Comparison of ENCODE assay signal across 21 mouse cellular contexts in the genomic region with DNA sequence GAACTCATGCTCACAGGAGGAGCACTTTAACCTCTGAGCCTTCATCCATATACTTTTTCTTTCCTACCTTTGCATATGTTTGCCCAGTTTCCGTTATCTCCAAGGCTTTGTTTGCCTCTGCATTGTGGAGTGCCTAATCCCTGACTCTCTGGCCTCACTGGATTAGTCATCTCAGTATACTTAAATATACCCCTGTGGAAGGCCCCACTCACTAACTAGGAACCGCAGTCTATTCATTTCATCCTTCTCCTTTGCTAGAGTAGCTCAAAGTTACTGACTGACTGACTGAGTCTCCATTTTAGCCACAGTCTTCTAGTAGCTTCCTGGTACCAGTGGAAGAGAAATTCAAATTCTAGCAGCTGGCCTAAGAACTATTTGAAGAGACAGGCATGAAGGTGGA. TPM values are rescaled to one million over a fixed set of nuclear protein-coding genes. Genes with fewer than 3 reads are reported as not detected.
DNase-seq lines count a peak whose midpoint lies in the region; ATAC-seq and TF ChIP-seq lines count a peak whose summit lies in the region.
"Had no signal": no experiment of that assay in that cellular context is flagged by ENCODE, and none has a peak within 500 bp of the region (broad histone marks: within the 10 kb centered on the region; RNA-seq: fewer than 3 reads in every experiment).

No protein-coding gene starts in this region.

- no peak overlapping the region for H3K4me3 ChIP-seq in CH12.LX (replicated peaks in 1 of 3; ENCODE audit: low read depth in 2 of 3, low read length in 2 of 3, poor library complexity in 1 of 3)
- no peak overlapping the region for H3K4me3 ChIP-seq in stomach, embryonic 15.5 days (replicated peaks)
- H3K4me3 ChIP-seq in stomach, postnatal 0 days (ENCODE audit: low read depth, low read length): no peak overlapping the region

- no peak for TF ChIP-seq RAD21 in CH12.LX (IDR thresholded peaks at IDR 0.05; ENCODE audit: low read depth, low read length)

- TF ChIP-seq POLR2A in CH12.LX (IDR thresholded peaks at IDR 0.05; ENCODE audit: low read depth, low read length): no peak

- peak; percentile 51 for TF ChIP-seq EP300 in CH12.LX (IDR thresholded peaks at IDR 0.05; ENCODE audit: low read length)
- TF ChIP-seq EP300 in stomach, postnatal 0 days (optimal IDR thresholded peaks at IDR 0.05): no peak

- no peaks in the 10 kb centered on the region for H3K79me2 ChIP-seq in CH12.LX (replicated peaks; ENCODE audit: control insufficient read depth, extremely low read depth, insufficient read depth, poor library complexity, severe bottlenecking)

- H3K36me3 ChIP-seq in CH12.LX (replicated peaks in 1 of 2; ENCODE audit: control insufficient read depth in 1 of 2, insufficient read depth in 1 of 2, low read length in 1 of 2): no peaks in the 10 kb centered on the region
- no peaks in the 10 kb centered on the region for H3K36me3 ChIP-seq in stomach, embryonic 15.5 days
- no peaks in the 10 kb centered on the region for H3K36me3 ChIP-seq in stomach, postnatal 0 days (ENCODE audit: control insufficient read depth, insufficient read depth, low read length)
- H3K36me3 ChIP-seq: G1E had no signal

- TF ChIP-seq CTCF in CH12.LX (conservative IDR thresholded peaks at IDR 0.05 in 1 of 2, IDR thresholded peaks at IDR 0.05 in 1 of 2; ENCODE audit: low read depth in 2 of 2, low read length in 2 of 2): no peak
- no peak for TF ChIP-seq CTCF in stomach, postnatal 0 days (IDR thresholded peaks at IDR 0.05; ENCODE audit: low read depth)

- dilution Hi-C loops in CH12.LX (cut with MboI; ENCODE audit: extremely low pct_ligation_motif_present, extremely low pct_unique_long_range_greater_than_20kb, low sequenced_read_pairs): no loop called here

- no peaks in the 10 kb centered on the region for H3K9me3 ChIP-seq in CH12.LX (replicated peaks; ENCODE audit: low read length)
- H3K9me3 ChIP-seq in stomach, embryonic 15.5 days: no peaks in the 10 kb centered on the region
- no peaks in the 10 kb centered on the region for H3K9me3 ChIP-seq in stomach, postnatal 0 days (ENCODE audit: control insufficient read depth, low read length)
- H3K9me3 ChIP-seq: G1E had no signal

- no peak overlapping the region for H3K9ac ChIP-seq in CH12.LX (ENCODE audit: insufficient read depth, low read depth)
- no peak overlapping the region for H3K9ac ChIP-seq in stomach, embryonic 15.5 days
- no peak overlapping the region for H3K9ac ChIP-seq in stomach, postnatal 0 days (ENCODE audit: low read length)

- DNase-seq in CH12.LX (ENCODE audit: extremely low read depth): peak; percentile 21
- DNase-seq in stomach, postnatal 0 days (ENCODE audit: low spot score): no peak
- DNase-seq in kidney, adult 9 months: no peak
- no peak for DNase-seq in left cerebral cortex, adult 9 months (ENCODE audit: low spot score in 2 of 2)
- DNase-seq in urinary bladder, postnatal 36 days (ENCODE audit: low spot score in 2 of 2): no peak
- DNase-seq: adrenal gland, adult 2 months; adrenal gland, adult 8-10 months; adrenal gland, postnatal 10 days; adrenal gland, postnatal 14 days; adrenal gland, postnatal 25 days; adrenal gland, postnatal 36 days; B cell, adult 2 months; cerebellum, adult 11 months; cerebellum, adult 11-12 months; cerebellum, adult 18-20 months; cerebellum, adult 2 months had no signal

- H3K4me2 ChIP-seq in CH12.LX (ENCODE audit: insufficient read depth, low read depth, poor library complexity, severe bottlenecking): no peak overlapping the region
- no peak overlapping the region for H3K4me2 ChIP-seq in stomach, embryonic 15.5 days
- H3K4me2 ChIP-seq in stomach, postnatal 0 days (replicated peaks; ENCODE audit: low read depth): no peak overlapping the region

- peak; percentile 31; the same call in 1 of the 2 replicates for ATAC-seq in stomach, embryonic 15.5 days (ENCODE audit: insufficient read depth, low FRiP score, low read depth)
- peak; percentile 38; the same call in 1 of the 2 replicates for ATAC-seq in stomach, postnatal 0 days (ENCODE audit: low FRiP score, low TSS enrichment)
- ATAC-seq: activated CD4-positive, CD25-positive, alpha-beta regulatory T cell, adult 4 months; CD4-positive, CD25-positive, alpha-beta regulatory T cell, adult 4 months; Patski had no signal

- 60% methylated on average over 2 of the region's 2 CpGs for WGBS in stomach, embryonic 15.5 days
- 52% methylated on average over 2 of the region's 2 CpGs for WGBS in stomach, postnatal 0 days

- no peaks in the 10 kb centered on the region for H3K4me1 ChIP-seq in CH12.LX (ENCODE audit: control insufficient read depth in 1 of 2, insufficient read depth in 2 of 2)
- no peaks in the 10 kb centered on the region for H3K4me1 ChIP-seq in stomach, embryonic 15.5 days
- no peaks in the 10 kb centered on the region for H3K4me1 ChIP-seq in stomach, postnatal 0 days (replicated peaks; ENCODE audit: control insufficient read depth, insufficient read depth)

- H3K27me3 ChIP-seq in CH12.LX (replicated peaks): no peaks in the 10 kb centered on the region
- H3K27me3 ChIP-seq in stomach, embryonic 15.5 days (replicated peaks): 0 out of 2 replicates have a peak, but pooled peaks cover 4% of the 10 kb centered on the region
- no peaks in the 10 kb centered on the region for H3K27me3 ChIP-seq in stomach, postnatal 0 days (ENCODE audit: control insufficient read depth, insufficient read depth, low read length)

- H3K27ac ChIP-seq in CH12.LX (ENCODE audit: insufficient read depth, low read depth): no peak overlapping the region
- no peak overlapping the region for H3K27ac ChIP-seq in stomach, embryonic 15.5 days
- no peak overlapping the region for H3K27ac ChIP-seq in stomach, postnatal 0 days (replicated peaks)

- in situ Hi-C loops in CH12.LX (cut with MboI; ENCODE audit: low pct_ligation_motif_present, low pct_unique_long_range_greater_than_20kb, low sequenced_read_pairs): loop anchor here (10.0 kb wide), 1 partner anchor 160 kb away; no protein-coding TSS in a partner anchor

TF ChIP-seq in CH12.LX, 34 proteins besides CTCF, POLR2A, EP300 and RAD21:
- TF ChIP-seq JUND (conservative IDR thresholded peaks at IDR 0.05; ENCODE audit: low read depth, low read length) (peak; percentile 51; the same call in 1 of the 2 replicates), NRF1 (IDR thresholded peaks at IDR 0.05; ENCODE audit: low read depth, low read length) (no peak), USF1 (IDR thresholded peaks at IDR 0.05; ENCODE audit: low read depth, low read length) (no peak), UBTF (IDR thresholded peaks at IDR 0.05; ENCODE audit: low read depth, low read length) (no peak), MAZ (IDR thresholded peaks at IDR 0.05; ENCODE audit: low read depth, low read length) (no peak), TCF12 (IDR thresholded peaks at IDR 0.05; ENCODE audit: low read depth, low read length) (no peak), TBP (conservative IDR thresholded peaks at IDR 0.05; ENCODE audit: low read depth, low read length) (no peak), CHD2 (IDR thresholded peaks at IDR 0.05; ENCODE audit: low read length) (0 out of 2 replicates have a peak, but pooled peaks have one; percentile 20), BHLHE40 (IDR thresholded peaks at IDR 0.05; ENCODE audit: low read depth, low read length) (no peak), MAX (IDR thresholded peaks at IDR 0.05; ENCODE audit: low read length) (no peak), HCFC1 (IDR thresholded peaks at IDR 0.05; ENCODE audit: low read depth, low read length) (no peak), RCOR1 (conservative IDR thresholded peaks at IDR 0.05; ENCODE audit: low read depth, low read length) (no peak), MXI1 (IDR thresholded peaks at IDR 0.05; ENCODE audit: low read depth, low read length) (no peak), POLR2AphosphoS2 (IDR thresholded peaks at IDR 0.05; ENCODE audit: low read depth, low read length) (no peak), IRF4 (IDR thresholded peaks at IDR 0.05; ENCODE audit: low read depth, low read length) (peak; percentile 73), JUN (IDR thresholded peaks at IDR 0.05; ENCODE audit: insufficient read depth, low read depth, low read length) (peak; percentile 12; the same call in 1 of the 2 replicates), MEF2A (IDR thresholded peaks at IDR 0.05; ENCODE audit: borderline replicate concordance, low read depth, low read length) (no peak), USF2 (conservative IDR thresholded peaks at IDR 0.05; ENCODE audit: low read depth, low read length) (no peak), NELFE (IDR thresholded peaks at IDR 0.05; ENCODE audit: low read depth, low read length) (no peak)

RNA-seq across cellular contexts. Expression of gene Sh3kbp1, which starts 22.2 kb away (rescaled TPM):
- 45.4 and 47.6 TPM in 2 replicates for total RNA-seq in CH12.LX (2012; rRNA removed)
- total RNA-seq in CH12.LX (2014; rRNA removed): 48.2 and 49.7 TPM in 2 replicates
- polyA plus RNA-seq in CH12.LX (2012; ENCODE audit: insufficient read length, low read depth): 70.2 and 85.8 TPM in 2 replicates
- polyA plus RNA-seq in stomach, embryonic 15.5 days (2015; fragmentation: Nextera tagmentation; extraction: Ambion mirVana): 28.4 and 31.9 TPM in 2 replicates
- 11.0 and 13.3 TPM in 2 replicates for polyA plus RNA-seq in stomach, postnatal 0 days (2015; fragmentation: Nextera tagmentation; extraction: Ambion mirVana)
